Mouse (Mus musculus) erythroid progenitor cell, adult 5-6 weeks (primary cell): ENCODE results near the gene Arhgef25. TPM values are rescaled to one million over a fixed set of nuclear protein-coding genes. Genes with fewer than 3 reads are reported as not detected.

Source experiments
- ATAC-seq: replicated peaks from 2 replicates; pipeline ENCODE4 v1.8.0; 2016; ENCODE audit warnings: moderate number of reproducible peaks, mild to moderate bottlenecking, moderate TSS enrichment, inconsistent platforms; ENCODE audit not compliant: poor library complexity, low FRiP score, severe bottlenecking
- total RNA-seq, 2 experiments: library from RNA; stranded (forward) in 1 of 2; stranded (reverse) in 1 of 2; fragments of 150-400 nt in 1 of 2; fragments of 186-747, 209-891 nt in 1 of 2; gene quantifications; 2 replicates each; pipeline versions ENCODE4 v1.2.3 to v1.2.4; 2015 to 2017; ENCODE audit warnings: low replicate concordance in 2 of 2

The Arhgef25 gene
- total RNA-seq, 2 experiments from 2014 or later, result 10.1 TPM; not detected in 1

DNA sequence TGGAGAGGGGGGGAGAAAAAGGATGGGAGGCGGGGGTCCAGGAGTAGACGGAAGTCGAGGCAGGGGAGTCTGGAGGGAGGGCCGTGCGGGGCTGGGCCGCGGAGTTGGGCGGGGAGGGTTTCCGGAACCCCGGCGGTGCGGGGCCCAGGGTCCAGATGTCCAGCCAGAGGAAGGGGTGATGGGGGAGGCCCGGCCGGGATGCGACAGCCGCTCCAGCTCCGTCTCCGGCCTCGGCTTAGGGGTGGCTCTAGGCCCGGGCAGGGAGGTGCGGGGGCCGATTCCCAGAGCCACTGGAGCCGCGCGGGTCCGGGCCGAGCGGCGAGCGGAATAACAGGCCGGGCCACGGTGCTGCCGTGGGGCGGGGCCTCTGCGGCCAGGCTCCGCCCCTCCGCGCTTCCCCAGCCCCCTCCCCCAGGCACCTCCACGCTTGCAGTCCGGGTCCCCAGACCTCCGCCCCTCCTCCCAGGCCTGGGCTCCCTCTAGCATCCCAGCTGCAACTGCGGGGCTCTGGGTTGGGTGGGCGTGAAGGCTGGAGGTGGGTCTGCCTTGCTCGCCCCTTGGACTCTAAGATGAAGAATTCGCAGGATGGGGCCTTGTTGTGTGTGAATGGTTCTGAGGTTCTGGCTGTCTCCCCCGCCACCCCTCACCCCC lies 1.3 kb downstream of the Arhgef25 start:
- peak; percentile 42 for ATAC-seq

DNA sequence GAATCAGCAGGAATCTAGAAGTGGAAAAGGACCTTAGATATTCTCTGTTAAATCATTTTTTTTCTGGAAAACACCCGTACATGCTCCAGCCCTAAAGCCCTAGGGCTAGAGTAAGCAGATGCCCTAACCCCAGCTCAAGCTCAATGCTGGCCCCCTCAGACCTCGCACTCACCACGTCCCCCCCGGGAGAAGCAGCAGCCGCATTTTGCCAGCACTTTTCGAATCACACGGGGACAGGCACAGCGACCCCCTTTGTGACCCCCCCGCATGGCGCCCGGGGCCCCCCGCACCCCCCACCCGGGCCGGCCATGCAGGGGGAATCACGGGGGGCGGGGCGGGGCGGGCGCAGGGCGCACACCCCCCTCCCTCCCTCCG lies 1.8 kb downstream of the Arhgef25 start:
- ATAC-seq, result no peak

DNA sequence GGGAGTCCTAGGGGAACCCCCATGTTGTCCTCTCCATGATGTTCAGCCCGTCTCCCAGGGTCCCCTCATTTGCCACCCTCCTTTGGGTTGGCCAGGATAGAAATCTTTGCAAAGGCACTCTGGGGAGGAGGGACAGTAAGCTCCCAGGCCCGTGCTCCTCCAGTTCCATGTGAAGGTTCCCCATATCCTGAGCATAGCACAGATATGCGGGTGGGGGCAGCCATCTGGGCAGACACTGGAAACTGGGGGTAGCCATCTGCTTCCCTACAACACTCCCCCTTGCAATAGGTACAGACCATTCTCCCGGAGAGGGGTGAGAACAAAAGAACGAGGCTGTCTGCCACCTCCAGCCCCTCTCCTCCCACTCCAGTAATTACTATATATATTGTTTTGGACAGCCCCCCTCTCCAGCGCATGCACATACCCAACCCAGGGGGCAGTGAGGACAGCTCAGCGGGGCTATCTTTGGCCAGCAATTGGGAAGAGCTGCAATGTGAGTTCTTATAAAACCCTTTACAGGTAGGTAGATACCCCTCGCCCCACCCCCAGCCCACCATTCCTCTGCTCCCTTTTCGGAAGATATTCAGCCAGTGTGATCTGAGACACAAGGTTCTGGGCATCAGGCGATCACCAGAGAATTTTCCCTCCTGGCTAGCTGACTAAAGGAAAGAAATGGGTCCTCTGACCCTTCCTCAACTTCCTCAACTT lies 2.4 kb downstream of the Arhgef25 start:
- ATAC-seq, result no peak

DNA sequence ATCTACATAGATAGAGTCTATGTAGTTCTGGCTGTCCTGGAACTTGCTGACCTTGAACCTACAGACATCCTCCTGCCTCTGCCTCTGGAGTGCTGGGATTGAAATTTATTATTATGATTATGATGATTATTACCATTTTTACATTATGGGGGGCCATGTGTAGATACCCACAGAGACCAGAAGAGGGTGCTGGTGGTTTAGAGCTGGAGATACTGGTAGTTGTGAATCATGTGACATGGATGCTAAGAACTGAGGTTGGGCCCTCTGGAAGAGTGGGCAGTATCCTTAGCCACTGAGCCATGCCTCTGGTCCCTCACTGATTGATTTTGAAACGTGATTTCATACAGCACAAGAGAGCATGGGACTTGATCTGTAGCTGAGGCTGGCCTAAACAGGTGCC lies 3.4 kb downstream of the Arhgef25 start:
- no peak; the same call in 1 of the 2 replicates for ATAC-seq

DNA sequence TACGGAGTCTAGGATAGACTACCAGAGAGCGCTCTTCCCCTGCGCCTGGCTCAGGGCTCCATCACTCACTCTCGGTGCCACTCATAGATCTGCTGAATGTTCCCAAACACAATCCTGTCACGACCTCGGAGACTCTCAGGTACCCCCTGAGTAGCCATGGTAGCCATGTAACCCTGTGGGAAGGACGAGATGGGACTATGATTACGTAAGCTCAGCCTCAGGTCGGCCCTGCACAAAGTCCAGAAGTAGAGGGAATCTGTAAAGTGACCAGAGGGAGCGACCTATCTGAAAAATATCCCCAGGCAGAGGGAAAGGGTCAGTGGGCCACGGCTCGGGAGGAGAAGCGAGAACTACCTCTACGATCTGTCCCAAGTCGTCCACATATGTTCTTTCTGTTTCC lies 4.4 kb downstream of the Arhgef25 start:
- no peak for ATAC-seq

DNA sequence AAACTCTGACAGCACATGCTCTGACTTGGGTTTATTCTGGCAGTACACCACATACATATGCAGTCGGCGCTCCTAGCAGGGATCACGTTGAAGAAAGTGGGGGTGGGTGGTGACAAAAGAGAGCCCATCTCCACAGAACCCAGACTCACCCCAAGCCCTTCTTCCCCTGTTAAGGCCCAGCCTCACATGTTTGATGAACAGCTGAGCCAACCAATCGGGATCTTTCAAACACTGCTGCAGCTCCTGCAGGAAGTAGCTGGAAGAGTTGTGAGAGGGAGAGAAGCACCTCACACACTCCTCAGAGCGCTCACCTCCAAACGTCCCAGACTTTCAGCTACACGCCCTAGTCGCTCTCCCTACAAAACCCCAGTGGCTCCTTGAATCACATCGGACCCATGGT lies 4.8 kb downstream of the Arhgef25 start:
- ATAC-seq, result no peak

DNA sequence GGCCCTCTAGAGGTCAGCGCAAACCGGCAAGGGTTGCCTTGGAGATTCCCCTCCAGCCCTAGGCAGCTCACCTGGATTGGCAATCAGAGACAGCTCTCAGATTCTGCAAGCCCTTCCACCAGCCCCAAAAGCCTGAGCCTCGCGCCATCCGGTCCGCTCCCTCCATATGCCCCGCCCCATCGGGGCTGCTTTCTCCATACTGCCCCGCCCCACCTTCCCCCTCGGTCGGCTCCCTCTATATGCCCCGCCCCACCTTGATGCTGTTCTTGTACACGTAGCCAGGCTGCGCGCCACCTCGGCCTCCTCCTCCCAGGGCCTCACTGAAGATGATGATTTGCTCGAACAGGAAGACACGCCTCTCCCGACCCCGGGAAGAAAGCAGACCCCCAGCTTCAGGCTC lies 6.1 kb downstream of the Arhgef25 start:
- ATAC-seq, result no peak

DNA sequence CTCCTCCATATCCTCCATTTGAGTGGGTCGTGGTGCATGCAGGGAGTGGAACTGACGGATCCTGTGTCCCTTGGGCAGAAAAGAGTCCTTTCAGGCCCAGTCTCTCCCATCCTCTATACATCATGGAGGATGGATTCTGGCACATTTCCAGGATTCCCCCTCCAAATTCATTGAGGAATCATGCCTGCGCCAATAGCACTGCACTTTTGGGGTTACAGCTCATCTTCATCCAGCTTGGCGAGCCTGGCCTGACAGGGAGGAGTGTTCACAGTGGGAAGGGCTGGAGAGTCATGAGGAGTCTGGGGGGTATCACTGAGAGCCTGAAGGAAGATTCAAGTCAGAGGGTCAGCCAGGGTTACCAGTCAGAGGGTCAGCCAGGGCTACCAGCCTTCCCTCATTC lies 7.3 kb downstream of the Arhgef25 start:
- no peak for ATAC-seq

DNA sequence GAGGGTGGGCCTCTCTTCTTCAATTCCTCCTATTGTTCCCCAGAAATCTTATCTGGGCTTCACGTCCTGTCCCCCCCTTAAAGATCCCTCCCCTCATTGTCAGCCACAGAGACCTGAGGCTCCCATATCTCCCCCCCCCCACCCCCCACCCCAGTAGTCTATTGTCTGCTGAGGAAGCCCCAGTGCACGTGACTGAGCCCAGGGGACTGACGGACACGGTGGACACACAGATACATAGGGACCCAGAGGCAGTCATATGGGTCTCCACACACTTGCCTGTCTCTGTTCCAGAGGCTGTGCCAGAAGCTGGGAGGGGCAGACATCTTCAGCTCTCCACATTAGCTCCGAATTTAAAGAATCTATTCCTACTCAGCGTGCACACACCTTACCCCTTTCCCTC lies 8.3 kb downstream of the Arhgef25 start:
- ATAC-seq, result no peak

DNA sequence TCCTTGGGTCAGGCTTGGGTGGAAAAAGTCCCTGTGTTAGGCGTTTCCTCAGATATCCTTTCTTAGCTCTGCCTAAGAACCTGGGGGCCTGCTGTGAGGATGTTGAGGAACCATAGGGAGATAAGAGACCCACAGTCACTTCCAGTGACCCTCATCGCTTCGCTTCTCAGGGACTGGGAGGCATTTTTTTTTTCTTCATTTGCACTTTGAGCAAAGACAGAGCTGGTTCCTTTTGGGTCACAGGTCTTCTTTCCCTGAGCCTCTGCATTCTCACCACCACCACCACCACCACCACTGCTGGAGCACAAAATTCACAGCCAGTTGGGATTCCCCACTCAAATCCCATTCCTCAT lies 9.2 kb downstream of the Arhgef25 start:
- ATAC-seq, result no peak

DNA sequence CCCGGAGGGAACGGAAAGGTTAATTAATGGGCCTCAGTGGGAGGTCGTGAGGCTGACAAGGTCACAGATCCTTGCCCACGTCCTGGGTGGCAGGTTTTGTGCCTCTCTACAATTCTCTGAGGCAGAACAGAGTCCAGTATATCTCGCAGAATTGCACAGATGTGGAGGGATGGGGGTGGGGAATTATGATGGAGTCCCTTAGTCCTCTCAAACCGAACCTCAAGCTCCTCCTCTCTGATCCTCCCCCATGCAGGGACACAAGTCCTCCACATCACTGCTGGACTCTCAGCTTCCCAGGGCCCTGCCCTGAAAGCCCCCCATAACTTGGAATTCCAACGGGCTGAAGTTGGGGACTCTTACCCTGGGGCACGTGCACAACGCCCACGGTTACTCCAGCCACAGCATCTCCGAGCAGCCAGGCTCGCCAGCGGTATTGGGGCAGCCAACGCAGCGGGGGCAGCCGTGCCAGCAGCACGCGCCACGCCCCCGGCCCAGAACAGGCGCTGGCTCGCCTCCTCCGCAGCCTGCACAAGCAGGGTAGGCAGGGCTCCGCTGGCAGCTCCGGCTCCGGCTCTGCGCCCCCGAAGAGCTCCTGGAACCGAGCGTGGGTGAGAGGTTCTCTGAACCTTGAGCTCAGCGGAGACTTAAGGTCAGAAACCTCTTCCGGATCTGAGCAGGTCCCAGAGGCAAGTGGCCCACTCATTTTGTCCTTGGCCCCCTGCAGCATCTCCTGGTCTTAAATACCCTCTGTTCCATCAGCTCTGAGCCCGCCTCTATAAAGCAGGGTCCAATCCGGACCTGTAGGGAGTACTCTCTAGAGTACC lies 9.8 kb downstream of the Arhgef25 start, which contains the start of gene Slc26a10:
TSS of gene Slc26a10 (minus strand) at position 775 of the 824 bp plus-strand sequence.
- no peak for ATAC-seq

DNA sequence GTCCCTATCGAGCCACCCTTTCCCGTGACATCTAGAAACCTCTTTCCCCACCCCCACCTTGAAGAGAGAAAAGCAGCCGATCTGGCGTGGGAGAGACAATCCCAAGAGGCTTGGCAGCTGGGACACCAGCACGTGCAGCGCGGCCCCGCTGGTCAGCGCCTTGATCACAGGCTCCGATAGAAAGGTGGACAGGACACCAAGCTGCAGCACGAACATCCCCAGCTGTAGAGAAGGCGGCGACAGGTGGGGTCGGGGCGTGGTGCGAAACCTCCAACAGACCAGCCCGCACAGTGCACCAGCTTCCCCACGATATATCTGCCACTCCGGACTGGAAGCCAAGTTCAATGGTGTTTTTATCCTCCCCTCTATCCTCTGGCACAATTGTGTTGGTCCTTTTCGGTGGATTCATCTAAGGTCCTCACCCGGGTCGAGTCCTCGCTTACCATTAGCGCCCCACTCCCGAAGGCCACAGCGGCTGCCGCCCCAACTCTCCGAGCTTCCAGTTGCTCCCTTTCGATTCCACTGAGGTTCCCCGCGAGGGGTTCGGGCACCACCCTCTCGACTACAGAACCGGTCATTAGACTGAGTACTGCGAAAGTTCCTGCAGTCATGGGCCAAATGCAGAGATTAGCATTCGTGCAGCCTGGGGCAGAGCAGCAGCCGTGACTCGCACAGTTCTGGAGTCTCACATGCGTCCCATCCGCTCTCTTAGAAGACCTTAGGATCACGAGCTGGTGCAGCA lies 11.4 kb downstream of the Arhgef25 start:
- ATAC-seq, result no peak

DNA sequence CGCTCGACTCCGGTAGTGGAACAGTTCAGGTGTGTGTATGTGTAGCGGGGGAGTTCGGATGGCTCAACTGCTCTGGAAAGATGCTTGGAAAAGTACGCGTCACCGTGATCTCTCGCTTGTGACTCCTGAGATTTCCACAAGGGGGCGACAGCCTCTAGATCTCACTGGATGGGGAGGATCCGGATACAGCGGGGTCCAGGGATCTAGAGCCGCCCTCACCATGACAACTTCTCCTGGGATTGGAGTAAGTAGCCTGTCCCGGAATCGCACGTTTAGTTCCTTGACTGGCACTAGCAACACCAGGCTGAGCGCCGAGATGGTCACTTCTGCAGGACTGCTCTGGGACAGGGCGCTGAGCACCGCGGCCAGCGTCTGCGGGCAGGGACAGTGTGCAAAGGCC lies 12.2 kb downstream of the Arhgef25 start:
- peak; percentile 83 for ATAC-seq

DNA sequence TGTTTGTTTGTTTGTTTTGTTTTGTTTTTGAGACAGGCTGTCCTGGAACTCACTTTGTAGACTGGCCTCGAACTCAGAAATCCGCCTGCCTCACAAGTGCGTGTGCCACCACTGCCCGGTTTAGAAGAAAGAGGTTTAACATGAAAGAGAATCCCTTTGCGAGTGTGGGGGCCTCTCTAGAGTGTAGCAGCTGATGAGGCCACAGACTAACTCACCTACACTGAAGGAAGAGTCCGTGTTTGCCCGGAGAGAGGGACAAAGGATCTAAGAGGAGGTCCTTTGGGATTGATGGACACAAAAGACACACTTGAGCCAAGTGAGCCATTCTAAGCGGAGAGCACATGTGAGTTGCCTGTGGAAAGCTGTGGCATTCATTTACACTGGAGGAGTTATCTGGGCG lies 12.6 kb downstream of the Arhgef25 start:
- ATAC-seq, result peak; percentile 13; the same call in 1 of the 2 replicates

DNA sequence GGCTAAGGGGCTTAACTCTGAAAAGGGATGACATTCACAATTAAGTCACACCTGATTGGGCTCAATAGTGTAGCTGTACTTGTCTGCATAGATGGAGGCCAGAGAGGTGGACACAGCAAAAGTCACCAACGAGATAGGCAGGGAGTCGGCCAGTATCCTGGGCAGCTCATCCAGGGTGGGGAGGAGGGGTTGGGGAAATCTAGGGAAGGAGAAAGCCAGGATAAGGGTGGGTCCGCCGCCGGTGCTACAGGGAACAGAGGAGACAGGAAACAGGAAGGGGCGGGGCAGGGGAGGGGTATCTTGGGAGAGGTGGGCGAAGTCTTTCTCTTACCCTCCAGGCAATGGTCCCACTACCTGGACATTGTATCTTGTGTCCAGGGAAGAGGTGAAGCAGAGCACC lies 13.1 kb downstream of the Arhgef25 start:
- no peak for ATAC-seq

DNA sequence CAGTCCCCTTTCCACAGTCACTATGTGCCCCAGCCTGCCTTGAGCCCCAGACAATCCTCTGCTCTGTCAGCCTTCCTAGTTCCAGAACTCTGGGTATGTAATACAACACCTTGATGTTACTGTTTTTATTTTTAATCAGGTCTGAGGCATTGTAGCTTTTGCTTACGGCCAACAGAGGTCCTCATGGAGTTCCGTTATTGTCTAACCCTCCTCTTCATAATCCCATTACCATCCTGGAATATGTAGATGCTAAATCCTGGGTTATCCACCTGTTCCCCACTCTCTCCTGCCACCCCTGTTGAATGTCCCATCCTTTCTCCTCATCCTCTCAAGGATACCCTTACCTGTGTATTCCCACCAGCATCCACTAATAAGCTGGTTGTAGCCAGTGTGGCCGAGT lies 13.7 kb downstream of the Arhgef25 start:
- no peak for ATAC-seq

DNA sequence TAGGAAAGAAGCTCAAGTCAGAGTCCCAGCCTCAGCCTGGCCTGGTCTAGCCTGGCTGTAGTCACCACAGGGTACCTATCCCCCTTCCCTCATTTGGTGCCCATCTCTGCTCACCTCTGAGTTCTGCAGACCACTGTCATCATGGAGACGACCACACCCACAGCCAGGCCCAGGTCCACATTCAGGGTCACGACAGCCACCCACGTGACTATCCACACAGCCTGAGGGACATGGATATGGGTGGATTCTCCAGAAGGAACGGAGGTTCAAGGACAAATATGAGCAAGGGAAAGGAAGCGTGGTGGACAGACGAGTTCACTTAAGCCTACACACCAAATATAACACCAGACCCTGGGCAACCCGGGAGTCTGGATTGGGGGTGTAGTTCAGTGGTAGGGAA lies 15.7 kb downstream of the Arhgef25 start:
- ATAC-seq, result no peak

DNA sequence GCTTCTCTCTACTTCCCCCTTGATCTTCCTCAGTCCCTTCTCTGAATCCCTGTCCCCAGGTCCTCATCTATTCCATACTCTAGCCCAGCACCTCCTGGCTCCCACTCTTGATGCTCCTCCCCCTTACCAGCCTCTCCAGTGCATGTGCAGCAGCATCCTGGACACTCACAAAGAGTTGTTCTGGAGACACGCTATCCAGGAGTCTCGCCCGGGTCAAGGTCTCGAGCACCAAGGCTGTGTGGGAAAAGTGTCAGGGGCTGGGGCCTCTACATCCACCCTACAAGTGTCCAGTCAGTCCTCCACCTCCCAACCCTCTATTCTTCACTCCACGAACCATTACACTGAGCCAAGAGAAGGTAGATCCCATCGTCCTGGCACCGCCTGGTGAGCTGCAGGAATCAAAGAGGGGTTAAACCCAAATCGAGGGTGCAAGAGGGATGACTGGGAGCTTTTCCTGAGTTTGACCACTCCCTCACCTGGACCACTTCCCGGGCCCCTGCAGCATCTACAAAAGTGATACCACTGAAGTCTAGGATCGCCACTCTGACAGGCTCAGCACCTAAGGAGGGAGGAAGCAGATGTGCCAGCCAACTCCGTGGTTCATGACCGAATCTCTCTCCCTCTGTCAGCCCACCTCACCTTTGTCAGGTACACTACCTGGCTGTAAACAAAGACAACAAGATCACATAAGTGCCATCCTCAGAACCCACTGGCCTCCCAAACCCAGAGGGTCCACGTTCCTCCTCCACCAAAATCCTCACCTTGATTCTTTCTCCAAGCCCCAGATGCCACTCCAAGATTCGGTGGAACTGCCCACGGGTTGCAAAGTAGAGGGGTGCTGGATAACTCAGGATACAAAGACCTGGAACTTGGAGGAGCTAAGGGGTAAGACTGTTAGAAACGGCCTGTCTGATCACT lies 16.5 kb downstream of the Arhgef25 start:
- ATAC-seq, result no peak

DNA sequence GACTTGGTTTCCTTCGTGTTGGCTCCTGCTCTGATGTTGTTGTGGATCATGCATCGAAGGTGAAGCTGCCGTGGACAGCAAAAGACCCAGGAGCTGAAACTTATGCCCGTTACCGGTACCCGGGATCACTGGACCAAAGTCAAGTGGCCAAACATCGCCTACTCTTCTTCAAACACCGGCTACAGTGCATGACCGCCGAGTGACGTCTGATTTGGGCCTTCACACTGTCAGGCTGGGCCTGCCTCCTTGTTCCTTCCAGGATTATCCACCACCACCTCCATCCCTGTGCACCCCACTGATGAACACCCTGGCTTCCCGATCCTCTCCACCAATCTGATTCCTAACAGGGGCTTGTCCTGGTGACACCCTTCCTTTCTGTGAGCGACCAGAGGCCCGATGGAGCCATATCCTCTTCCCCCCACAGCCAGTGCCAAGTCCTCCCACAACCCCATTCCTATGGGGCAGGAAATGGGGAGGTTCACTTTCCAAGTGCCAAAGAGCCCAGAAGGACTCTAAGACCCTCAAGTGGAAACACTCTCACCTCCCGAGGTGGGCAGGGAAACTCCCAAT lies 18.2 kb downstream of the Arhgef25 start:
- no peak for ATAC-seq
